Mouse (Mus musculus): ENCODE measurements around the gene Klhl29.
"Not testable (repeated sequence)": the region's sequence is repeated elsewhere in the genome, so short reads cannot be mapped to it uniquely, and the experiment has no call there.

Gene Klhl29

DNA sequence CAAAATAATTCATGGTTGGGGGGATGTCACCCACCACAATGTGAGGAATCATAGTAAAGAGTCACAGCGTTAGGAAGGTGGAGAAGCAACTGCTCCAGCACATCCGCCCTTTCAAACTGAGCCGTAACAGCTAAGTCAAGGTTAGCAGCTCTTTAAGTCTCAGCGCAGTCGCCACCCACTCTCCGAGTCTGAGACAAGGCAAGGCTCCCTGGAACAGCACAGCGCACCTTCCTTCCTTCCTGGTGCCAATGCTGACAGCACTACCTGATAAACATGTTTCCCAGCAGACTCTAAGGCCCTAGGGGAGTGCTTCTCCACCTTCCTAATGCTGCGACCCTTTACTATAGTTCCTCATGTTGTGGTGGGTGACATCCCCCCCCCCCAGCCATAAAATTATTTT is 22.7 kb downstream of the Klhl29 start:
- no peak for DNase-seq

DNA sequence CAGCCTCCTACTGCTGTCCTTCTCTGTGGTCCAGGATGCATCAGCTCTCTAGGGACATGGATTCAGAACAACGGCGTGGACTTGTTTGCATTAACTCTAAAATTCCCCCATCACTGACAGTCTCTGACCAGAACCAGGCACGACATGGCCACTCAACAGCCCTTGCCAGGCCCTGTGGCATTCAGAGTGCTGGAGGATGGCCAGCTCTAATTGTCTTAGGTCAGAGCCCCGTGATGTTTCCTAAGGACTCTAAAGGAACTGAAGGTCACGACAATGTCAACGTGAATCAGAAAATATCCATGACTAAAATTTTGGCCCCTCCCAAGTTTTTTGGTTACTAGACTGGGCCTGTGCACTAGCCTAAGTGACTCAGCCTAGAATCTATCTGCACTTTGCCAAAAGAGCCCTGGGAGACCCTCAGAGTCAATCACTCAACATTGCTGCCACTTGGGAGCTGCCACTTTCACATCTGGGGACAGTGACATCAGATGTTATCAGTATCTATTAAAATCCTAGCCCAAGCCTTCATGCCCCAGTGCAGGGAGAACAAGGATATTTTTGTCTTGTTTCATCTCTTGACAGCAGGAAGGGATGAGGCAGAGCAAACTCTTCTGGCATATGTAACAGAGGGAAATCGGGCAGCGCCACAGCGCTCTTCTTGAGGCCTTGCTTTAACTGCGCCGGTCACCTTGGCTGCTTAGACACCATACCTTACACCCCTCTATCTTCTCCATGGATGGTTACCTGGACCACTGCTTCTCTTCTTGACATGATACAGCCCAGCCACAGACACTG is 24.8 kb downstream of the Klhl29 start:
- DNase-seq = no peak

DNA sequence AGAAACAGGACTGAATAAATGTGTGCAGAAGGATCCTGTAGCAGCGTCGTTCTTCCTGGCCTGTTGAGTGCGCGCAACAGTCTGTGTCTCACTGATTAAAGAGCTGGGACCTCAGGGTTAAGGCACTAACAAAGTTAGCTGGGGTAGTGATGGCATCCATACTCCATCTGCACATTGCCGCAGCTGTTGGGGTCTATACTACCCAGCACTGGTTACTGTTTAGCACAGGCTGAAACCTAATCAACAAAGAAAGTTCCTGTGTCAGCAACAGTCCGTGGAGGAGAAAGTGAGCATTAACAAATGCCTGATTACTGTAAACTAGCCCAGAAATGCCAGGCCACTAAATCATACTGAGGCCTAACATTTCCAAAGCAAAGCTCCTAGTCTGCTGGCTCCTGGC is 30.4 kb downstream of the Klhl29 start:
- no peak for DNase-seq

DNA sequence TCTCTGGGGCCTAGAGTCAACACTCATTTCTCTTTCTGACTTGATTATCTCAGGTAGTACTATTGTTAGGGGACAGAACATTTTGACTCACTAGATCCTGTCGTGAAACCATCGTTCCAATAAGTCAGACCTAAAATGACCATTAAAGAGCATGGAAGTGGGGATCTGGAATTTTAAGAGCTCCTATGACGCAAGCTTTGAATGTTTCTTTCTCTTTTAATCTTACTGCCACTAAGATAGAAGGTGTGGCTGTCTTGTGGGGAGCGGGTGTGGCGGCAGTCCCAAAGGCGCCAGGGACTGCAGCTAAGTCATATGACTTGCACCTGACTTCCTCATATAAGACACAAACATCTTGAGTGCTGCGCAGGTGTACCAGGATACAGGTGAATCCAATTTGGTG is 31.0 kb downstream of the Klhl29 start:
- DNase-seq = not testable (repeated sequence)

DNA sequence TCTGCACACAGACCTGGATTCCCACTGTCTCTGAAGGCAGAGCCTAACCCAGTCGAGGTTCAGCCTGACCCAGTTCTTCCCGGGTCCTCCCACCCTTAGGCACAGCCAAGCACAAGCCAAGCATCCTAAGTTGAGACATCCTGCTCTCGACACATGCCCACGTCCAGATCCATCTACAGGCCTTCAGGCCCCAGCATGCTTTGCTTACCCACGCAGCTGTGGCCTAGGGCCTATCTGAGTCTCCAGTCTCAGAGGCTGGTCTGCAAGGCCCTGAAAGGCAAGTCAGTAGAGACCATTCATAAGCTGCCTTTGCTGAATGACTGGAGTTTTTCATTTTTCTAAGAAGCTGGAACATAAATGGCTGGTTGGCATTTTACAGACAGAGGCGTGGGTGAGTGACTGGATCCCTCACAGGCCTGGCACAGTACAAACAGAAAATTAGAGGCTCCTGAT is 35.3 kb downstream of the Klhl29 start:
- DNase-seq = no peak

DNA sequence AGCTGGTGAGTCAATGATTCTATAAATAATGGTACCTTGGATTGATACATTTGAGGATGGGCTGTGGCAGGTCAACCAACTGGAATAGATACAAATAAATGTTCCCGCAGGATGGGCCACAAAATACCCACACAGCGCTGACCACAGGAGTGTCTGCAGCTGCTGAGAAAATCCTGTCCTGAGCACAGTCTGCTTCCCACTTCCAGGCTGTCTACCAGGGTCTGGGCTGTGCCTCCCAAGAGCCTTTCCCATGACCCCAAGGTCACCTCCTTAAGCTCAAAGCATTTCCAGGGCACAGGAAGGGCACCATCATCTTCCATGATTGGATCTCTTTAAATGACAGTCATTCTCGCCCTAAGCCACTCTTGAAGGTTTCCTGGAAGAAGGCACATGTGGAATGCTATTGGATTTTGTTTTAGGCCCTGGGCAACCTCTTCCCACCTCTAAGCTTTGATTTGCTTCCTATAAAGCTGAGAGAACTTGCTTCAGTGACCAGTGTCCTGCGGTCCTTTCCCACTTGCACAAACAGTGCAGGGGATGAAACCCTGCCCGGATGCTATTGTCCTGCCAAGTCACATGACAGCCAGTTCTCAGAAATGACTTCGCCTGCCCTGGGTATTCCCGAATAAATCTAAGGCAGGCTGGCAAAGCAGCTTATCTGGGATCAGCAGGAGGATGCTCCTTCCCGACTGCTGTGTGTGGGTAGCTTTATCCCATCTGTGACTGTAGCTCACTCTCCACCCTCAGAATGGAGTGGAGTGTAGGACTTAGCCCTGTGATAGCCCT is 38.4 kb downstream of the Klhl29 start:
- DNase-seq = peak; percentile 23

DNA sequence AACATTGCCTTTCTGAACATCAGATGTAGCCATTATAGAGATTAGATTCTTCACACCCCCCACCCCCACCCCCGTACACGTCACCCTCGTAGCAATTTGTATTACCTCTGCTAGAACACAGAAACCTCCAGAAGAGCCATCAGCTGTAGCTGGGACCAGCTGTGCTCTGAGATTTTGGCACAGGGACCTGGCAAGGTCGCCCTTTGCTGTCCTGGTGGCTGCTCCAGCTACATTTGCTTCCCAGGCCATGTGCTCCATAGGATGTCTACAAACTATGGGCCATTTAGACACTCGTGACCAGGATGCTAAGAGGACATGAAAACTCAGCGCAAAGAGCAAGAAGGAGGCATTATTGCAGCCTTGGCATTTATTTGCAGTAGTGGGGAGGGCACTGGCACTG is 39.2 kb downstream of the Klhl29 start:
- no peak for DNase-seq

DNA sequence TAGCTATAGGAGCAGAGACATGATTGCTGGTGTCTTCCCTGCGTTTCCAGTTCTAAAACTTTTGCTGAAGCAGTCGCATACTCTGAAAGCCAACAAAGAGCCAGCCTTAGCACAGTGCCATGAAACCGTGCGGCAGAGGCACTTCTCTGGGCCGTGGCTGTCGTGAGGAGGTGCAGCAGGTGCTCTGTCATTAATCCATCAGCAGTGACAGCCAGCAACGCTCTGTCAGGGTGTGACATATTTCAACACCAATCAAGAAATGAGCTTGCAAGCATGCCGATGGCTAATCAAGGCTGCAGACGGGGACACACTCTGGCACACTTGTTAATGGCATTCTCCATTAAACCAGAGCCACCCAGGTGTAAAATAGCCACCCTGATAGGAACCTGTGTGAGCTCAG is 40.5 kb downstream of the Klhl29 start:
- DNase-seq = no peak

DNA sequence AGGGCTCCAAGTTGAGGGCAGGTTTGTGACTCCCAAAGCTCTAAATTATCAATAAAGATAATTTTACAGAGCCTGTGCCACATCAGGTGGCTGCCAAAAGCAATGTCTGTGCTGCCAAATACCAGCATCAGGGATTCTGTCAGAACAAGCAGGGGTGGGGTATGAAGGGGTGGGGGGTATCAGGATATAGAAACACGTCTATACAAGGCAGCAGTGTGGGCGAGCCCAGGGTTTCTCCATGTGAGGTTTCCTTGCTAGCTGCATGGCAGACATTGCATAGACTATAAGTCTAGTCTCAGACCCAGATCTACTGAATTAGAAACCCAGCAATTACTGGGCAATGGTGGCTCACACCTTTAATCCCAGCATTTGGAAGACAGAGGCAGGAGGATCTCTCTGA is 41.3 kb downstream of the Klhl29 start:
- no peak for DNase-seq

DNA sequence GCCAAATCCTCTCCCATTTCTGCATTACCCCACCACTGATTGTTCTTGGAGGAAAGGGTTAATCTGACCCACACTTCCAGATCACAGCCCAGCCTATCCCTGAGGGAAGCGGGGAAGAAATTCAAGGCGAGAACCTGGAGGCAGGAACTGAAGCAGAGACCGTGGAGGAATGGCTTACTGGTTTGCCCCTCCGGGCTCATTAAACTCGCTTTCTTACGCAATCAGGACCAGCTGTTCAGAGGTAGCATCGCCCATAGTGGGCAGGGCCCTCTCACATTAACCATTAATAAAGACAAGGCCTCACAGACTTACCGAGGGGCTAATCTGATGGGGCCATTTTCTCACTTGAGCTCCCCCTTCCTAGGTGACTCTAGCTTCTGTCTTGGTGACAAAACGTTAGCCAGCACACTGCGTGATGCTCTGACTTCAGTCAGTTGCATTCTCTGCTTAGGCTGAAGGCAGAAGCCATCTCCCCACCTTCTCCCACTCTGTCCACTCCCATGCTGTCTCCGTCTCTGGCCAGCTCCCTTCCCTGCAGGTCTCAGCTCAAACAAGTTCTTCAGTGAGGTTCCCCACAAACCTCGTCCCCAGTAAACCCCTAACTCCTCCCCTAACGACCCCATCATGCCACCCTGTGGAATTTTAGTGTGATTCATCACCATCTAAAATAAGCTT is 43.5 kb downstream of the Klhl29 start:
- peak; percentile 70 for DNase-seq

DNA sequence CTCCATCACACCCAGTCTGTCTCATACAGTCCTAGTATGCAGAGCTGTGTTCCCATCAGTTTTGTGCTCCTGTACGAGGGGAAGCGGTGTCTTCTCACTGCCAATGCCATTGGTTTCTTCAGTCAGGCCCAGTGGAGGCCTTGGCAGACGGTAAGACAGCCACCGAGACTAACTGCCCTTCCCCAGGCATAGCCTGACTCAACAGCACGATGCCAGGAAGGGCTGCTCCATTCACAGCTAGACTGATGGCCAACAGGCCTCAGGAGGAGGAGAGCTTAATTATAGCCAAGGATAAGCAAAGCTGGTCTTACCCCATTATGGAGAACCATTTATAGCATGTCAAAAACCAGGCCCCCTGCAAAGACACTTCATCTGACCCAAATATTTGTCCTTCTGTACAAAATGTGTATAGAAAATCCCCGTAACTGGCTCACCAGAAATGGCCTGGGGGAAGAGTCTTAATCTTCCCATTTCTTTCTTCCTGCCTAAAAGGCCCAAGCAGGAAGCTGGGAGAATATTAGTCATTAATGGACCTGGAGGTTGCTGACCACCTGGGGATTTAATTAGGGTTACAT is 44.9 kb downstream of the Klhl29 start:
- DNase-seq = no peak

DNA sequence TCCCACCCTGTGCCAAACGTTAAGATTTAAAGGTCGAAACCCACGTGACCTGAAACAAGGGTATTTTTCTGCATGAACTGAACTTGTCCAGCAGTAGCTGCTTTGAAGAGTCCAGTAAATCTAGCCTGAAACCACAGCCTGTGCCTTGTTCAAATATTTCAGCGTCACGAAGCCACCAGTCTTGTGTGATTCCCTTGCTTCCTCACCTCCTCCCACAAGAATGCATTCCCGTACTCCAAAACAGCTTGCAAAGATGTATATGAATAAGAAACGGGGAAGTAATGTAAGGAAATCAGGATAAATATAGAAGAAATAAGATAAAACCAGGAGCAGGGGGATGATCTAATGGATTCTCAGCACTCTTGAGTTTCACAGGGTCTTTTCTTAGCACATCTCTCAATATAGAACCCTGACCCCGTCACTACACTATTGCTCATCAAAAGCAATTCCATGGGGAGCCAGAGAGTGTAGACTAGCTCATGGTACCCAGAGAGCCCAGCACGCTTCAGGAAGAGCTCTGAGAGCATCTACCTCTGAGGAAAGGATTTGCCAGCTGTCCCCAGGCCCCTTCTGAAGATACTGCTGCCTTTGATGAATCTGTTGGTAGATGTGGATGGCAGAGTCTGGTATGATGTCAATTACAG is 52.9 kb downstream of the Klhl29 start:
- no peak for DNase-seq

DNA sequence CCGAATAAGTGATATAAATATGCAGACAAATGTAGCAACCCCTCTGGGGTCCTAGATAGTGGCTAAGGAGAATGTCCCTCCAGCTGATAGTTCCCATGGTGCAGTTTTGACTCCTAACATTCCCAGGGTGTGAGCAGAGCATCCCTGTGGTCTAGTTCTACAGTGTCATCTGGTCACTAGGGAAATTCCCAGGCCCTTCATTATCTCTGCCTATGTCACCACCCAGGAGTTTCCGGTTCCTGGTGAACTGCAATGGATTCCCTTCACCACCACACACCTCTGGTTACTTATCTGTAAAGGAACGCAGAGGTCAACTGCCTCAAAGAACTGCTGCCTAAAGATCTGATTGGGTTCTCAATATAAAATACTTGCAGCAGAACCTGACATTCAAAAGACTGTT is 54.5 kb downstream of the Klhl29 start:
- DNase-seq = no peak

DNA sequence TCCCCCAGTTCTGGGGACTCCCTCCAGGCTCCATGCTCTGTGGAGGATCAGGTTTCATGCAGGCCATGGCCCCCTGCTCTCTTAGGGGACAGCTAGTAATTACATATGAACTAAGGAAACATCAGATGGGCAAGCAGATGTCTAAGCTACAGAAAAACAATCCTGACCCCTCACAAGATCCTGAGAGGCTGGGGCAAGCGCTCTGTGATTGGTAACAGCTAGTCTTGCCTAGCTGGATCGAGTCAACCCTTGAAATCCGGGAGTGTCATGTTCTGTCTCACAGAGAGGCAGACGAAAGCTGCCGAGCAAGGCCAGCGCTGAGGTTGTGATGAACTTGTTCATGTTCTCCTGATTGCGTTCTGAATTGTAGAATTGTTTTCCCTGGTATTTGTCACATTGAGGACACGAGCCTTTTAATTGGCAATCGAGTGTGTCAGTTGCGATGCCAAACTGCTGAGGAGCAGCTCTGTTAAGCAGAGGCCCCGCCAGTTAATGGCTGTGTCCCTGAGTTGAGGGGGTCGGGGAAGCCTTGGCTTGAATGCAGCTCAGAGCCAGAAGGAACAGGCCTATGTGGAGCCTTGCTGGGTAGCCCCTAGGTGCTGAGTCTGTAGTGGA is 56.0 kb downstream of the Klhl29 start:
- DNase-seq = no peak

DNA sequence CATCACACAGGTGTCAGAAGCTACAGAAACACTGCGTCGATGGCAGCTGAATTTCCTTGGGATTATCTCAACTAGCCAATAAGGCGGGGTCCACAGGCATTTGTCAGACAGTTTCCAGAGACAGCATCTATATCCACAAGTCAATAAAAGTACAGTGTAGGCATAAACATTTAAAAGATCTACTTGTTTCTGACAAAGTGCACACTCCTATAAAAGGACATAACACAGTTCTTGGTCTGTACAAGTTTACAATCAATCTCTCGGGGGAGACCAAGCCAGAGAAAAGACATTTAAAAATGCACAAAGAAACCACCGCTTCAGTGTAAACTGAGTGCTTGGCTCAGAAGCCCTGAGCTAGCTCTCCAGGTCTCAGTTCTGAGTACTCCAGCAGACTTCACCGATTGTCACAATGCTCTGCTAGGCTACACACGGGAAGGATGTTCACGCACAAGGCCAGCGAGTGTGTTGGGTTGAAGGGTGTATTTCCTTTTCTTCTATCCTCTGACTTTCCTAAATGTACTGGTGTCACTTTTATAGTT is 59.4 kb downstream of the Klhl29 start:
- DNase-seq = no peak

DNA sequence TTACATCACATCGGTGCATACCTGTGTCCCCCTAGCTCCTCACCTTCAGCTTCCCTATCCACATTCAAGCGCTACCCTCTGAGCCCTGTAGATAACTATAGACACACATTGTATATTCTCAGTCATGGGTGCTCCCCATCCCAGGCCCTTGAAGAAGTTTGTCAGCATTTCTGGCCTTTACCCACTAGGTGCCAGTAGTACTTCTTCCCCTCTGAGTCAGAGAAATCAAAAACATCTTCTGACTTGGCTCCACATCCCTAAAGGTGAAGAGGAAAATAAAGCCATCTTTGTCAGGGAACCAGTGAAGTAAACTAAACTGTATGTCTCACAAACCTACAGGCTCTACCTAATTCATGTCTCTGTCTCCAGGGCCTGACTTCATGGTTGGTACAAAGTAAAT is 67.6 kb downstream of the Klhl29 start:
- no peak for DNase-seq

DNA sequence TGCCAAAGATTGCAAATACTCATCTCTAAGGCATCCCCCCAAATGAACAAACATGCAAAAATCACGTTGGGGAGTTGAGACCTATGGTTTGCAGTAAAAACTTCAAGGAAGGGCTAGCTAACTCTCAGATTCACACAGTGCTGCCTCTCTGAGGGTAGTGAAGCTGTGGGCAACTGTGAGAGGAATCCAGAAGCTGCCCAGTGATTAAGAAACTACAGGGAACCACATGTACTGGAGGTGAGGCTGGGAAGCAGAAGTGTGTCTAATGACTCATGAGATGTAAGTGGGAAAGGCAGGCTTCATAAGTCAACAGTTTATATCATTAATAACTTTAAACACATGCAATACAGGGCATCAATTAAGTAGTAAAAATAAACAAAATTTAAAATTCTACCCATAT is 70.0 kb downstream of the Klhl29 start:
- DNase-seq = no peak

DNA sequence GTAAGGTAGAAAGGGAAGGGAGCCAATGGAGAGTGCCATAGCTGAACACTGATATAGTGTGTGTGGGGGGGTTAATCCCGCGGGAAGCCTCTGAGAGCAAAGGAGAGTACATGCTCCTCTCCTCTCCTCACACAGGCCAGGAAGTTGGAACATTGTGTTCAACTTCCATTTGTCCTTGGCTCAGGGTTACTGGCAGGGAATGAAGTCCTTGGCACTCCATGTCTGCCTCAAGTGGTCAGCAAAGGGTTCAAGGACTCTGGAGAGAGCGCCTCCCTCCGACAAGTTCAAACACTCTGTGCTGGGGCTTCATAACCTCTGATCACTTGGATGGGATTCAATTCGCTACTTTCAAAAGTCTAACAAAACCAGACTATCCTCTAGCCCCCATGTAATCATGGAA is 71.6 kb downstream of the Klhl29 start:
- DNase-seq = no peak

DNA sequence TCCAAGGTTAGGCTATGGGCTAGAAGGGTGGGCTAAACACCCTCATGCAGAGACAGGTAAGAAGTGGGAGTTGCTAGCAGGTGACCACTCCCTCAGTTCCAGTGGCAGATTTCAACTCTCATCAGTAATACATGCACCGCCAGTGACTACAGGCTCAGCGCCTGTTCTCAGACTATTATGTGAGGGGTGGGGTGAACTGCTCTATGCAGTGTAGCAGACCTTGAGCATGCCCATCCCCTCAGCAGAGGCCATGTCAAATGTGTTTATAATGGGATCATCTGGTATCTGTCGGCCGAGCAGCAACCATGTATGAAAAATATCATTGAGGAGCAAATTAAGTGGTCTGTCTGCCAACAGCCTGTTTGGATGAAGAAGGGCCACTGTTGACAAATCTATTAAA is 72.4 kb downstream of the Klhl29 start:
- no peak for DNase-seq

DNA sequence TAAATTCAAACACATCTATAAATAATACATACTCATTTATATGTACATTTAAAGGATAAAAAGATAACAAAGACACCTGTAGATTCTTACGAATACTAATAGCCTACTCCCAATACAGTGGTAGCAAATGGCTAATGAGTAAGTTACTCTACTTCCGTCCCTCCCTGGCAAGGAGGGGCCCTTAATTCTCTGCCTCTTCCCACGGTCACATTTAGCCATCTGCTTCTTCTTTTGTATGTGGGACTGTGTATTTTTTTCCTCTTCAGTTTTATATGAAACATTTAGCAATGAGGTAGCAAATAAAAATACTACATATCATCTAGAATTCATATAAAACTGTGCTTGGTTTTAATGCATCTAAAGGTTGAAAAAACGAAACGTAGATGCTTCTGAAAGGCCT is 73.6 kb downstream of the Klhl29 start:
- DNase-seq = no peak

DNA sequence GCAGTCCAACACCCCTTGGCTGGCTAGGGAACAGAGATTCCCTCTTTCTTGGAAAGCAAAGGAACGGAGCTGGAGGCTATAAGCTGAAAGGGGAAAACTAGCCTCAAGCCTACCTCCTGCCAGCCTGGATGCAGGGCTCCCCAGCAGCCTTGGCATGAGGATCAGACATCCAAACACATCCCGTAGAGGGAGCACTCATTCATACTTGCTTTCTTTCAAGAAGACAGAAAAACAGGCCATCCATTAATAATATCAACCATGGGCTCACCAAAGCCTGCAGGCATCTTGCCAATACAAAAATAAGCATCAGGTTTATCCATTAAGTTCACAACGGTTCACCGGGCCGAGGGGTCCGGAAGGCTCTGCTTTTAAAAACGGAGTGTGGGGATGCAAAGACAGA is 79.1 kb downstream of the Klhl29 start:
- DNase-seq = no peak

DNA sequence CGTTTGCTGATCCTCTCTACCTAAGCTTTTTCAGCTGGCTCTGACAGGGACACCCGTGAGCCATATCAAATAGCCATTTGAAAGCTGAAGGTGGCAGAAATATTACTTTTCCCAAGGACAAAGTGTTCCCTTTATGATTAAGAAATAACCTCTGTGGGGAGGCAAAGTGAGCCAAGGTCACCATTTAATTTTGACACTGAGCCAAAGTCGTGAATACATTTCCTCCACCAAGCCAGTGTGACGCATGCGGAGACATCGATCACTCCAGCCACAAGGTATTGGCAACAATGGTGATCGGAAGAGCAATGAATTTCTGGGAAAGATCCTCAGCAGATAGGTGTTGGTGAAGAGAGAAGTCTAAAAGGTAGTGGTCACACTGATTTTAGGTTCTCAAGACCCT is 83.2 kb downstream of the Klhl29 start:
- DNase-seq = no peak
